Mouse (Mus musculus): Measurements from ENCODE around the gene Rspry1. TPM values are rescaled to one million over a fixed set of nuclear protein-coding genes. Genes with fewer than 3 reads are reported as not detected.

Rspry1 gene
- 25.5 and 28.3 TPM in 2 replicates for polyA plus RNA-seq (2012; rRNA removed)

GRCm38 (mm10) chr8:94601607-94602385 lies at the start of gene Rspry1, which contains the start of gene Fam192a:
Rspry1 (plus strand) TSS chr8:94601937.
Fam192a (minus strand) TSS chr8:94601997.

GRCm38 (mm10) chr8:94666456-94667308 lies 64.9 kb downstream of the Rspry1 start, which contains the start of gene Arl2bp:
Arl2bp (plus strand) TSS chr8:94666600.

GRCm38 (mm10) chr8:94695994-94696384 lies 94.3 kb downstream of the Rspry1 start, which contains the start of gene Pllp:
Pllp (minus strand) TSS chr8:94696278.

Other genes starting within 250 kb of the Rspry1 start
- 39.4 and 39.8 TPM in 2 replicates for gene Herpud1, start 215.5 kb upstream of the Rspry1 start, polyA plus RNA-seq (2012; rRNA removed)
- gene Nlrc5, start 167.6 kb upstream of the Rspry1 start, polyA plus RNA-seq (2012; rRNA removed) = 0.04 and 0.15 TPM in 2 replicates
- gene Cpne2, start 68.9 kb upstream of the Rspry1 start, polyA plus RNA-seq (2012; rRNA removed) = 12.1 and 14.7 TPM in 2 replicates
- 76.1 and 182 TPM in 2 replicates for gene Fam192a, start 60 bp downstream of the Rspry1 start, polyA plus RNA-seq (2012; rRNA removed)
- gene Arl2bp, start 64.7 kb downstream of the Rspry1 start, polyA plus RNA-seq (2012; rRNA removed) = 170 and 186 TPM in 2 replicates
- gene Pllp, start 94.3 kb downstream of the Rspry1 start, polyA plus RNA-seq (2012; rRNA removed) = 0.19 and 0.29 TPM in 2 replicates
- gene Ccl22, start 143.7 kb downstream of the Rspry1 start, polyA plus RNA-seq (2012; rRNA removed) = not detected in 2 replicates
- gene Cx3cl1, start 170.1 kb downstream of the Rspry1 start, polyA plus RNA-seq (2012; rRNA removed) = 7.0 and 7.1 TPM in 2 replicates
- 0.15 TPM in 1 of 2 replicates, not detected in the other for gene Ccl17, start 208.5 kb downstream of the Rspry1 start, polyA plus RNA-seq (2012; rRNA removed)
- gene Coq9, start 236.4 kb downstream of the Rspry1 start, polyA plus RNA-seq (2012; rRNA removed) = 56.5 and 57.9 TPM in 2 replicates
- gene Ciapin1, start 236.4 kb downstream of the Rspry1 start, polyA plus RNA-seq (2012; rRNA removed) = 71.1 and 73.5 TPM in 2 replicates

Measured in central nervous system, embryonic 11.5 days (tissue).